Mouse (Mus musculus): Measurements from ENCODE around the gene Ddx41. TPM values are rescaled to one million over a fixed set of nuclear protein-coding genes. Genes with fewer than 3 reads are reported as not detected.

Gene Ddx41
- polyA plus RNA-seq, 1 experiment from 2014 or later: 73.0 TPM

- no peak for ATAC-seq
- no peak for TF ChIP-seq CTCF (IDR thresholded peaks at IDR 0.05)
- in situ Hi-C loops (cut with MboI; ENCODE audit: low pct_unique_long_range_greater_than_20kb): no loop called here
- ChIA-PET POLR2A (no interaction called here), CTCF (no interaction called here)
- peaks cover 3% of the 10 kb centered on the region for H3K27me3 ChIP-seq
- no peak for DNase-seq (ENCODE audit: low read depth, low spot score)
Observed at GRCm38 (mm10) chr13:55523951-55524600, 12.4 kb downstream of the Ddx41 start.

- no peak for DNase-seq (ENCODE audit: low read depth, low spot score)
- in situ Hi-C loops (cut with MboI; ENCODE audit: low pct_unique_long_range_greater_than_20kb): no loop called here
- no peak for ATAC-seq
Observed at GRCm38 (mm10) chr13:55523278-55523677, 13.2 kb downstream of the Ddx41 start.

GRCm38 (mm10) chr13:55522730-55523129 lies 13.7 kb downstream of the Ddx41 start:
- no peak for ATAC-seq
- in situ Hi-C loops (cut with MboI; ENCODE audit: low pct_unique_long_range_greater_than_20kb): no loop called here
- POLR2A ChIA-PET: interaction anchor here (1.1 kb wide), 1 partner anchor 44 kb away, joined by 3 read pairs; no protein-coding TSS in a partner anchor

More at GRCm38 (mm10) chr13:55523278-55523677, 13.2 kb downstream of the Ddx41 start:
- ChIA-PET POLR2A (interaction anchor here (1.1 kb wide), 1 partner anchor 44 kb away, joined by 3 read pairs; no protein-coding TSS in a partner anchor), CTCF (interaction anchor here (1.0 kb wide), 1 partner anchor 9 kb away, joined by 3 read pairs; the partner anchor contains the start of gene Pdlim7)
- peaks cover 3% of the 10 kb centered on the region for H3K27me3 ChIP-seq
- no peak for TF ChIP-seq CTCF (IDR thresholded peaks at IDR 0.05)

GRCm38 (mm10) chr13:55519606-55520005 lies 16.9 kb downstream of the Ddx41 start:
- no peak for TF ChIP-seq CTCF (IDR thresholded peaks at IDR 0.05)
- H3K27me3 ChIP-seq: peaks cover 6% of the 10 kb centered on the region
- in situ Hi-C loops (cut with MboI; ENCODE audit: low pct_unique_long_range_greater_than_20kb): loop anchor here (5.0 kb wide), 2 partner anchors 112 to 187 kb away; no protein-coding TSS in a partner anchor
- ATAC-seq (no peak), DNase-seq (ENCODE audit: low read depth, low spot score) (no peak)
- POLR2A ChIA-PET: no interaction called here
- CTCF ChIA-PET: interaction anchor here (0.8 kb wide), 1 partner anchor 13 kb away, joined by 3 read pairs; no protein-coding TSS in a partner anchor

More at GRCm38 (mm10) chr13:55522730-55523129, 13.7 kb downstream of the Ddx41 start:
- CTCF ChIA-PET: interaction anchor here (0.7 to 1.0 kb wide), 2 partner anchors 9 kb away, joined by 3 read pairs; partner anchors contain the start of gene Pdlim7
- H3K27me3 ChIP-seq: peaks cover 3% of the 10 kb centered on the region
- DNase-seq (ENCODE audit: low read depth, low spot score): no peak
- TF ChIP-seq CTCF (IDR thresholded peaks at IDR 0.05): no peak

GRCm38 (mm10) chr13:55516955-55517354 lies 19.5 kb downstream of the Ddx41 start:
- DNase-seq (ENCODE audit: low read depth, low spot score): peak; percentile 35
- ATAC-seq: no peak
- POLR2A ChIA-PET: no interaction called here
- CTCF ChIA-PET: interaction anchor here (0.9 to 1.7 kb wide), 3 partner anchors 47 to 109 kb away, joined by 3 to 5 read pairs (median 3); no protein-coding TSS in a partner anchor
- in situ Hi-C loops (cut with MboI; ENCODE audit: low pct_unique_long_range_greater_than_20kb): loop anchor here (5.0 kb wide), 2 partner anchors 110 to 185 kb away; no protein-coding TSS in a partner anchor
- H3K27me3 ChIP-seq: peaks cover 6% of the 10 kb centered on the region
- TF ChIP-seq CTCF (IDR thresholded peaks at IDR 0.05): no peak

- H3K27me3 ChIP-seq: peaks cover 3% of the 10 kb centered on the region
- POLR2A ChIA-PET: interaction anchor here (1.1 to 2.1 kb wide), 2 partner anchors 42 to 184 kb away, joined by 5 to 7 read pairs; partner anchors contain the start of gene Mxd3
- ATAC-seq: no peak
- CTCF ChIA-PET: interaction anchor here (0.6 to 2.5 kb wide), 11 partner anchors 9 to 109 kb away, joined by 3 to 14 read pairs (median 3); partner anchors contain the start of gene Dok3
- TF ChIP-seq CTCF (IDR thresholded peaks at IDR 0.05): no peak
- in situ Hi-C loops (cut with MboI; ENCODE audit: low pct_unique_long_range_greater_than_20kb): loop anchor here (5.0 kb wide), 1 partner anchor 37 kb away; no protein-coding TSS in a partner anchor
- DNase-seq (ENCODE audit: low read depth, low spot score): no peak
Observed at GRCm38 (mm10) chr13:55513828-55514227, 22.6 kb downstream of the Ddx41 start.

- peaks cover 3% of the 10 kb centered on the region for H3K27me3 ChIP-seq
- no peak for TF ChIP-seq CTCF (IDR thresholded peaks at IDR 0.05)
- ATAC-seq (peak; percentile 69), DNase-seq (ENCODE audit: low read depth, low spot score) (peak; percentile 86)
- in situ Hi-C loops (cut with MboI; ENCODE audit: low pct_unique_long_range_greater_than_20kb): loop anchor here (5.0 kb wide), 1 partner anchor 36 kb away; no protein-coding TSS in a partner anchor
- CTCF ChIA-PET: interaction anchor here (0.7 to 2.5 kb wide), 10 partner anchors 10 to 108 kb away, joined by 3 to 14 read pairs (median 3); partner anchors contain the start of gene Dok3
- POLR2A ChIA-PET: interaction anchor here (1.3 to 2.1 kb wide), 2 partner anchors 30 to 42 kb away, joined by 6 to 7 read pairs; no protein-coding TSS in a partner anchor
Observed at GRCm38 (mm10) chr13:55513111-55513748, 23.2 kb downstream of the Ddx41 start, which contains the start of gene Pdlim7. Gene Pdlim7, minus strand, starts transcription at chr13:55513676.

GRCm38 (mm10) chr13:55512379-55513031 lies 24.0 kb downstream of the Ddx41 start:
- TF ChIP-seq CTCF (IDR thresholded peaks at IDR 0.05): no peak
- in situ Hi-C loops (cut with MboI; ENCODE audit: low pct_unique_long_range_greater_than_20kb): loop anchor here (5.0 kb wide), 1 partner anchor 35 kb away; no protein-coding TSS in a partner anchor
- DNase-seq (ENCODE audit: low read depth, low spot score) (peak; percentile 30), ATAC-seq (peak; percentile 17)
- peaks cover 3% of the 10 kb centered on the region for H3K27me3 ChIP-seq
- ChIA-PET POLR2A (interaction anchor here (1.0 to 2.1 kb wide), 5 partner anchors 15 to 41 kb away, joined by 3 to 7 read pairs (median 6); no protein-coding TSS in a partner anchor), CTCF (interaction anchor here (1.3 kb wide), 1 partner anchor 20 kb away, joined by 3 read pairs; no protein-coding TSS in a partner anchor)

GRCm38 (mm10) chr13:55511492-55511861 lies 25.0 kb downstream of the Ddx41 start:
- ATAC-seq: peak; percentile 20
- ChIA-PET POLR2A (interaction anchor here (0.6 to 2.0 kb wide), 4 partner anchors 9 to 34 kb away, joined by 3 to 6 read pairs (median 4); no protein-coding TSS in a partner anchor), CTCF (interaction anchor here (1.1 to 1.3 kb wide), 2 partner anchors 19 to 22 kb away, joined by 3 read pairs; no protein-coding TSS in a partner anchor)
- DNase-seq (ENCODE audit: low read depth, low spot score): no peak
- H3K27me3 ChIP-seq: peaks cover 3% of the 10 kb centered on the region
- TF ChIP-seq CTCF (IDR thresholded peaks at IDR 0.05): no peak
- in situ Hi-C loops (cut with MboI; ENCODE audit: low pct_unique_long_range_greater_than_20kb): loop anchor here (5.0 kb wide), 1 partner anchor 34 kb away; no protein-coding TSS in a partner anchor
